Mouse (Mus musculus) embryonic stem cell, embryonic (primary cell): ENCODE data around the gene Klk1b8.
"Not testable (repeated sequence)": the region's sequence is repeated elsewhere in the genome, so short reads cannot be mapped to it uniquely, and the experiment has no call there.

Experiments
- CTCF ChIA-PET, 4 experiments: fragments of 300-600 bp in 2 of 4; fragments of 350-600 bp in 2 of 4; sonication (Branson Sonifier 250); formaldehyde crosslinking; loops; one replicate each; lab custom pipeline; 2022; ENCODE audit warnings: inconsistent platforms in 2 of 4; lab: Charles Lee
- POLR2A ChIA-PET, 4 experiments: fragments of 300-600 bp in 2 of 4; fragments of 350-600 bp in 2 of 4; sonication (Branson Sonifier 250); formaldehyde crosslinking; loops; one replicate each; lab custom pipeline; 2022; ENCODE audit warnings: antibody characterized with exemption in 4 of 4, inconsistent platforms in 1 of 4; lab: Charles Lee

Klk1b8 gene

DNA sequence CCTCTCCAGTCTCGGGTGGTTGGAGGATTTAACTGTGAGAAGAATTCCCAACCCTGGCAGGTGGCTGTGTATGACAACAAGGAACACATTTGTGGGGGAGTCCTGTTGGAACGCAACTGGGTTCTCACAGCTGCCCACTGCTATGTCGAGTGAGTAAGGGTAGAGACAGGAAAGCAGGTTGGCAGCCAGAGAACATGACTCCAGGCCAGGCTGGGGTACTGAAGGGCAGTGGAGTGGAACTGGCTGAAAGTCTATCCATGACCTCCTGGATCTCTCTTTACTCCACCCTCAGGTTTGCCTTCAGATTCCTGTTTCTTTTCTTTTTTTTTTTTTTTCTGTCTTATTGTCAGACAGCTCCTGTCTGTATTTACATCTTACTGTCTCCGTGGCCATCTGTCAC lies 2.2 kb downstream of the Klk1b8 start:
- CTCF ChIA-PET, result interaction anchor here in 1 of 4 experiments (0.6 kb wide), 1 partner anchor 293 kb away, joined by 4 read pairs; no protein-coding TSS in a partner anchor
- POLR2A ChIA-PET, result interaction anchor here in 1 of 4 experiments (0.7 kb wide), 1 partner anchor 232 kb away, joined by 5 read pairs; no protein-coding TSS in a partner anchor

DNA sequence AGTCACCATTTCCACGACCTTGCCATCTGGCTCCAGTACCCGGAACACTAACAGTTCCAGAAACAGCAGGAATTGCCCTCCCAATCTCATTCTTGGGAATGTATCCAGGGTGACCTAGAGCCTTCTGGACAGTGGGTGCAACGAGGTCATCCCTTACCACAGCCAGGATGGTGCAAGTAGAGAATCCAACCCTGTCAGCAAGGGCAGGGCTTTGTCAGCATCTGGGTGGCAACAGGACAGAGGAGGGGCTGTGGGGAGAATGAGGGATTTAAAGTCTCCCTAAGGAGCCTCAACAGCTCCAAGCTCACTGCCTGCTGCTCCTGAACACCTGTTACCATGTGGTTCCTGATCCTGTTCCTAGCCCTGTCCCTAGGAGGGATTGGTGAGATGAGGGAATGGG lies 16.0 kb downstream of the Klk1b8 start, which contains the start of gene Klk1b1:
Gene Klk1b1, plus strand, starts transcription at position 301 of the 400 bp plus-strand sequence.
- ChIA-PET POLR2A (no interaction called here), CTCF (no interaction called here)

DNA sequence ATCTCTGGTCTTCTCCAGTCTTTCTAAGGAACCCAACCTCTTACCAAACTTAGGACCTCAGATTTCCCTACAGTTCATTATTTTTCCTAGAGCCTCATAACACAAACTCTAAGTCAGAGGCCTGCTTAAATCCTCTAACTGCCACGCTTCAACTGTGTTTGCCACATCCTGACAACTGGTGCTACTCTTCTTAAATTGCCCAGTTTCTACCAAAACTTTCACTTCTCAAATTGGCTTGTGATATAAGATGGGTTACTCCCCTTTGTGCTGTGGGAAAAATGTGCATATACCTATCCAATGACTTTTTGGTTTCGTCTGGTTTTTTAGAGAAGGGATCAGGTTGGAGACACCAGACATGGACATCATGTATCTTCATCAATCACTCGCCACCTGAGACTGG lies 16.6 kb downstream of the Klk1b8 start:
- POLR2A ChIA-PET, result interaction anchor here in 1 of 4 experiments (0.6 kb wide), 1 partner anchor 49 kb away, joined by 3 read pairs; no protein-coding TSS in a partner anchor
- CTCF ChIA-PET, result no interaction called here

DNA sequence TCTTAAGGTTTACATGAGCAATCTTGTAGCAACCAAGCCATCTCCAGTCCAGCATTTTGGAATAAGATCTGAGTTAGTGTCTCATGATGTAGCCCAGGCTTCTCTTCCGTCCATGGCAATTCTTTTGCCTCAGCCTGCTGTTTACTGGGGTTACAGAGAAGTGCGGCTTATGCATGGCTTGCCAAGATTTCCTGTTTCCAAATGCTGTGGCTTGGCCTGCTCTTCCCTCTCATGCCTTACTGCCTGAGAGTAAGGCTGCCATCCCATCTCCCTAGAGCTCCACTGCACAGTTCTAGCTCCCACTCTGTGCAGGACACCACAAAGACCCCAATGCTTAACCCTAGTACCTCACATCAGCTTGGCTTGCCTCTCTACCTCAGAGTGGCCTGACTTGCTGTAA lies 17.1 kb downstream of the Klk1b8 start:
- POLR2A ChIA-PET, result no interaction called here
- CTCF ChIA-PET, result no interaction called here

DNA sequence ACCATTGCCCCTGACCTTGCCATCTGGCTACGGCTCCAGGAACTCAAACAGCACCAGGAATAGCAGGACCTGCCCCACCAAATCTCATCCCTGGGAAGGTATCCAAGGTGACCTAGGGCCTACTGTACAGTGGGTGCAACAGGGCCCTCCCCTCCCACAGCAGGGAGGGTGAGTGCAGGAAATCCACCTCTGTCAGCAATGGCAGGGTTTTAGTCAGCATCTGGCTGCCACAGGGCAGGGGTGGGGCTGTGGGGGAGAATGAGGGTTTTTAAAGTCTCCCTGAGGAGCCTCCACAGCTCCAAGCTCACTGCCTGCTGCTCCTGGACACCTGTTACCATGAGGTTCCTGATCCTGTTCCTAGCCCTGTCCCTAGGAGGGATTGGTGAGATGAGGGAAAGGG lies 25.3 kb downstream of the Klk1b8 start, which contains the start of gene Klk1b9:
Gene Klk1b9, plus strand, starts transcription at position 301 of the 400 bp plus-strand sequence.
- CTCF ChIA-PET, POLR2A ChIA-PET: not testable (repeated sequence)

DNA sequence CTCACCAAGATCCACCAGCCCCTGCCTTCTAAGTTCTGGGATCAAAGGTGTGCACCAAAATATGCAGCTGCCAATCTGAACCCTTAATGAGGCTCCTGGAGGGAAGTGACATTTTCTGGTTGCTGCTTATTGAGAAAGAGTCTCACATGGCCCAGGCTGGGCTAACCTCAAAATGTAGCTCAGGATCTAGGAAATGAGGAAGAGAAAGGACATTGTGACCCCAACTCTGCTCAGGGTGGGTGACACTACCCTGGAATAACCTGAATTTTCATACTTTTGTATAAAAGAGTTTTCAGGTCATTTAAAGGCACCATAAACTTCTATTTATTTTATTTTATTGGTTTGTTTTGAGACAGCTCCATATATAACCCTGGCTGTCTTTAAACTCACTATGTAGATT lies 35.2 kb downstream of the Klk1b8 start:
- ChIA-PET POLR2A (no interaction called here), CTCF (no interaction called here)

DNA sequence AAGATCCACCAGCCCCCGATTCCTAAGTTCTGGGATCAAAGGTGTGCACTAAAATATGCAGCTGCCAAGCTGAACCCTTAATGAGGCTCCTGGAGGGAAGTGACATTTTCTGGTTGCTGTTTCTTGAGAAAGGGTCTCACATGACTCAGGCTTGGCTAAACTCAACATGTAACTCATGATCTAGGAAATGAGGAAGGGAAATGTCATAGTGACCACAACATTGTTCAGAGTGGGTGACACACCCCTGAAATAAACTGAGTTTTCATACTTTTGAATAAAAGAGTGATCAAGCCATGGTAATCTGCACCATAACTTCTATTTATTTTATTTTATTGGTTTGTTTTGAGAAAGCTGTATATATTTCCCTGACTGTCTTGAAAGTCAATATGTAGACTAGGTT lies 44.4 kb downstream of the Klk1b8 start:
- CTCF ChIA-PET, result not testable (repeated sequence)

DNA sequence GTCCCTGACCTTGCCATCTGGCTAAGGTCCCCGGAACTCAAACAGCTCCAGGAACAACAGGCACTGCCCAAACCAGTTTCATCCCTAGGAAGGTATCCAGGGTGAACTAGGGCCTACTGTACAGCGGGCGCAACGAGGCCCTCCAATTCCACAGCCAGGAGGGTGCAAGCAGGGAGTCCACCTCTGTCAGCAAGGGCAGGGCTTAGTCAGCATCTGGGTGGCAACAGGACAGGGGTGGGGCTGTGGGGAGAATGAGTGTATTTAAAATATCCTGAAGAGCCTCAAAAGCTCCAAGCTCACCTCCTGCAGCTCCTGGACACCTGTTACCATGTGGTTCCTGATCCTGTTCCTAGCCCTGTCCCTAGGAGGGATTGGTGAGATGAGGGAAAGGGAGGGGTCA lies 45.1 kb downstream of the Klk1b8 start, which contains the start of gene Klk1b11:
Gene Klk1b11, plus strand, starts transcription at position 301 of the 400 bp plus-strand sequence.
- ChIA-PET CTCF (interaction anchor here in 1 of 4 experiments (0.6 kb wide), 1 partner anchor 344 kb away, joined by 7 read pairs; no protein-coding TSS in a partner anchor), POLR2A (interaction anchor here in 1 of 4 experiments (0.6 to 0.9 kb wide), 2 partner anchors 9 to 251 kb away, joined by 3 to 4 read pairs; partner anchors contain the start of genes 1700028J19Rik and 2410002F23Rik)

More for the DNA sequence above, 44.4 kb downstream of the Klk1b8 start:
- POLR2A ChIA-PET, result interaction anchor here in 1 of 4 experiments (0.6 kb wide), 1 partner anchor 8 kb away, joined by 4 read pairs; no protein-coding TSS in a partner anchor
